Mouse (Mus musculus): ENCODE results near the gene Copz2.
"Not testable (repeated sequence)": the region's sequence is repeated elsewhere in the genome, so short reads cannot be mapped to it uniquely, and the experiment has no call there.

Copz2 gene

DNA sequence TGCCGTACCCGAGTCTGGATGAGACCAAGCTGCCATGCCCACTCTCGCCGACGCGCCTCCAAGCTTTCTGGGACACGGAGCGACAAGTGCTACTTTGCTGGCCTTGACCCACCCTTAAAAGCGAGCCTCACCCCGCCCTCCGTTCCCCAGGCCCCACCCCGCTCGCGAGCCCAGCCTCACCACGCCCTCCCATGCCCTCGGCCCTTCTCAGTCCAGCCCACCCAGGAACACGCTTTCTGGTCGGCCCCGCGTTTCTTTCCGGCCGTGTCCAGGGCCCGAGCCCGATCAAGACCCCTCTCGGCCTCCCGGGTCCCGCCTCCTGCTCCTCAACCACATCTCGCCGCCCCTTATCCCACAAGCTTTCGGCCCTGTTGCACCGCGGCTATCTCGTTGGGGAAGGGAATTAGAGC is 20.3 kb upstream of the Copz2 start:
- peak; percentile 82 for DNase-seq (ENCODE audit: low read depth)

DNA sequence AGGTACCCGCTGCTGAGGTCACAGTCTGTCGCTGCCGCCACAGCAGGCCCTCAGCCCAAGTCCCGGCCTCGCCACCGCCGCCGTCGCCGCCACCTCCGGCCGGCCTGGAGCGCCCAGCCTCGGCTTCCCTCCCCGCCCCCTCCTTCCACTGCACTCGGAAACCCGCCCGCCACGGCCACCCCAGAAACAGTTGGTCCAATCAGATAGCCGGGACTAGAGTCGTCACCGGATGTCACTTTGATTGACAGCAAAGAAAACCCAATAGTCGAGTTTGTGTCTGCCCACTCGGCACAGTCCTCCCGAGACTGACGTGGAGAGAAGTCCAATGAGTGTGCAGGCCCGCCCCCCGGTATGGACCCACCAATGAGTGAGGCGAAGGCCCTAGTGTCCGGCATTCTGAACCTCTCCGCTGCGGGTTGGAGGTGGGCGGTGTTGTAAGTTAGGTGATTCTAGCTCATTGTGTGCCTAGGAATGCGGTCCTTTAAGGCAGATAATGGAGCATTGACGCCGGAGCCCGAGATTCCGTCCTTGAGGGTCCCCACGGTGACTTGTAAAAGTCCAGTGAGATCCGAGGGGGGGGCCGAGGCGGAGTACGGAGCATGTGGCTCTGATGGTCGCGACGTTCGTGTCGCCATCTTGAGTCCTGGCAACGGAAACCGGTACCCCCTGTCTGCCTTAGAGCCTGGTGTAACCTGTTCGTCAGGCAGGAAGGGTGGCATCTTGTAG is 19.7 kb upstream of the Copz2 start, which contains the start of gene Nfe2l1:
Gene Nfe2l1 (minus strand): TSS at position 156 of the 726 bp plus-strand sequence.
- DNase-seq (ENCODE audit: low read depth) = peak; percentile 98

DNA sequence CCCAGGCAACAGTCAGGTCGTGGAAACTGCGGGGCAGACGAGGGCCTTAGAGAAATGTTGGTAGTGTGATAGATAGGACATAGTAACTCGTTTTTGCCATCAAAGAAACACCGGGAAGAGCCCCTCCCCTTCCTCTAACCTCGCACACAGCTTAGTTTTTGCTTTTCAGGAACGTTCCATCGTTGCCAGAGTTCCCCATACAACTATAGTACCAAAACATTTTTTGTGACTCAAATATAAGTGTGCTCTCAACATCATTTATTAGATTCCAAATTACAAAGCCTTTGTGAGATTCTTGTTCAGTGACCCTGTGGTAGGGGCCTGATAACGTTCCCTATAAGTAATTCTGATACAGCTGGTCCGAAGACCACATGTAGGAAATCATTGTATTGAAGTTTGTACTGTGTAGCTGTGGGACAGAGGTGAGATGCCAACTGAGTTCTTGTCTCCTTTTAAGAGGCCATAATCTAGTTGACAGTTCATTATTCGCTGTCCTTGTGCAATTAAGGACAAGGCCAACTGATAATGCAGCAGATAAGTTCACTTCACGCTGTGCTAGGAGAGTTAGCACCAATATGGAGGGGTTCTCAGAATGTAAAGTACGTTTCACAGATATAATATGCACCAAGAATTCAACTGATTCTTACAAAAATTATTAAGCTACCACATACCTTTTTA is 19.0 kb upstream of the Copz2 start:
- DNase-seq (ENCODE audit: low read depth) = no peak

DNA sequence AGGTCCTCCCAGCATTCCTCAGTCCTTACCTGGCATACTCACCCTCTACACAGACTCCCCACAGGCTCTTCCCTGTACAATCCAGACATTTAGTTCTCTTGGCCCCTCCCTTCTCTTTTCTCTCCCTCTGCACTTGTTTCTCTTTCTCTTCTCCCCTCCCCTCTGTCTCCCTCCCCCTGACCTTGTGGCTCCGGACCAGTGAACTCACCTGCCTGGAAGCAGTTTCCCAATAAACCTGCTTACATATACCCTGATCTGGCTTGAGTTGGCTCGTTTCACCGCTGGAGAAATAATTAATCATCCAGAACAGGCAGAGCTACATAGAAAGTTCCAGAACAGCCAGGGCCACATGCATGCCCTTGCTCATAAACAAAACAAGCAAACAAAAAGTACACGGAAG is 18.2 kb upstream of the Copz2 start:
- DNase-seq (ENCODE audit: low read depth) = no peak

DNA sequence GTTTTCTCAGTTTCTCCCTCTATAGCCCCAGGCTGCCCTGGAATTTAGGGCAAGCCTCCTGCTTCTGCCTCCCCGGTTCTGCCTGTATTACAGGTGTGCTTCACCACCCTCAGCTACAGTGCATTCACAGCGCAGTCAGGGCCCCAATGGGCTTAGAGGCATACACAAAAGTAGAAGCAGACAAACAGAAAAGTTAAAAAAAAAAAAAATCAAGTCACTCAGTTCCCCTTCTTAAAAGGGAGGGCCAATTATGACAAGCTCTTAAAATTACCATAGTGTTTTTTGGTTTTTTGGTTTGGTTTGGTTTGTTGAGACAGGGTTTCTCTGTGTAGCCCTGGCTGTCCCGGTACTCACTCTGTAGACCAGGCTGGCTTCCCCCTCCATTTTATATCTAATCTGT is 17.1 kb upstream of the Copz2 start:
- no peak for DNase-seq (ENCODE audit: low read depth)

DNA sequence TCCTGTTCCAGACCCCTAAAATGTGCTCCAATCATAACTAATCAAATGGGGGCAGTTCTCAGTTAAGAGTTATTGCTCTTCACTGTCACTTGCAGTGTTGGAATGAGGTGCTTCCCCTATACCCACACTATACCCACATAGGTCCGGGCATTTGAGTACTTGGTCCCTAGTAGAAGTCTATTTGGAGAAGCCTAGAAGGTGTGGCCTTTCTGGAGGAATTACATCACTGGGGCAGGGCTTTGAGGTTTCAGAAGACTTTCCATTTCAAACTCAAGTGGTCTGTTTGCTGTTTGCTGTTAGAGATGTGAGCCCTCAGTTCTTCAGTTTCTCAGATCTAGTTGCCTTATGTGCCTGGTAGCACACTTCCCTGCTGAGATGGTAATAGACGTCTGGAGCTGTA is 16.7 kb upstream of the Copz2 start:
- no peak for DNase-seq (ENCODE audit: low read depth)

DNA sequence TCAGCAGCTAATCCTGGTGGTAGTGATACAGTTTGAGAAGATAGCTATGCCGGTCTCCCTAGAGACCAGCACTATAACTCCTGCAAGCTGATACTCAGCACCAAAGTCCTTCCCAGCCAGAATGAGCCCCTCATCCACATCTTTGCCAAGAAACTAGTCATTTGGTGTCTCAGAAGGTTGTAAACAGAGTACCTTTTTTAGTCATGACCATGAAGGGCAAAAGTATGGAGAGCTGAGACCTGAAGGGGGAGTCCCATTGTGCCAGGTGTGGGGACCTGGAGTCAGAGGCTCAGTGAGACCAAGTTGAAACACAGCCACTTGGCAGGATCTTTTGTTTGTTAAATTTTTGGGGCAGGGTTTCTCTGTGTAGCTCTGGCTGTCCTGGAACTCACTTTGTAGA is 15.5 kb upstream of the Copz2 start:
- DNase-seq (ENCODE audit: low read depth) = no peak

DNA sequence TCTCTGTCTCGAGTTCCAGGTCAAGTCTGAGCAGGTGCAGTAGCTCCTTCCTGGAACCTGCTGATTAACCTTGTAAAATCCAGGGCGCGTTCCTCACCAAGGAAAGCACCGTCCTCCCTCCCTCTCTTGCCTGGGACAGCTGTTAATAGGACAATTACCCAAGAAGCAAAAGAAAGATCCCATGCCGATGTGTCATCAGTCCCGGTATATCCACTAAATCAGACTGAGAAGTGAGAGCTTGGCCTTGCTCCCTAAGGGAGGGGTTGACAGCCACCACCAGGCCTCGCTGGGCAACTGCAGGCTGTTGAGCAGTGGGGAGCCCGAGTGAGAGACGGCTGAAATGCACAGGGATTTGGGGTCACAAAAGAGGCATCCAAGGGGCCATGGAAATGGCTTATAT is 12.4 kb upstream of the Copz2 start:
- peak; percentile 74 for DNase-seq (ENCODE audit: low read depth)

DNA sequence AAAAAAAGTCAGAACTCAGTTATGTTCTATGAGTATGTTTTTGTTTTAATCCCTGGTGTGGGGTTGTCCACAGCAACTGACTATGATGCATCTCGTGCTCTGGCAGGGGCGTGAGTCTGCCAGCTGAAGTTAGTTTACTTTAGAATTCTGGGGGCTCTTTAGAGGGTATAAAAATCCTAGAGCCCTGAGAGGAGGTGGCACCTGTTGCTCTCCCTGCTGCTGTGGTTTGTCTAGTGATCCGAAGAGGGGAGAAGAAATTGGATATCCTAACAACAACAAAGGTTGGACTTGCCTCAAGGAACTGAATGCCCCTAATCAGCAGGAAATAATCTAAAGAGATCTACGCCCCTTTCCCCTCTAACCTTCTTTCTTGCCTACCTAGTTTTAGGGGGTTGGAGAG is 11.3 kb upstream of the Copz2 start:
- no peak for DNase-seq (ENCODE audit: low read depth)

DNA sequence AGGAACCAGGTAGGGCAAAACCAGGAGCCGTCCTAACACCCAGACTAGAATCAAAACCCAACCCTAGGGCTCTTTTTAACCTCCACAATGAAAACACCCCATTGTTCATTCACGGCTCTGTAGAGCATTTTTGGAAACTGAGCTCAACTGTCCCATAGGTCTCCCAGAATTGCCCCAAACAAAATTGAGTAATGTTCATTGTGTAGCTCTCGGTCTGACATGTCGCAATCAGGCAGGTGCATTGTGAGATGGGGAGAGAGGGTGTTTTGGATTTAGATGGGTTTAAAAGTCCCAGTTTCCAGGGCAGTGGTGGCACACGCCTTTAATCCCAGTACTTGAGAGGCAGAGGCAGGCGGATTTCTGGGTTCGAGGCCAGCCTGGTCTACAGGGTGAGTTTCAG is 10.2 kb upstream of the Copz2 start:
- DNase-seq (ENCODE audit: low read depth) = no peak

DNA sequence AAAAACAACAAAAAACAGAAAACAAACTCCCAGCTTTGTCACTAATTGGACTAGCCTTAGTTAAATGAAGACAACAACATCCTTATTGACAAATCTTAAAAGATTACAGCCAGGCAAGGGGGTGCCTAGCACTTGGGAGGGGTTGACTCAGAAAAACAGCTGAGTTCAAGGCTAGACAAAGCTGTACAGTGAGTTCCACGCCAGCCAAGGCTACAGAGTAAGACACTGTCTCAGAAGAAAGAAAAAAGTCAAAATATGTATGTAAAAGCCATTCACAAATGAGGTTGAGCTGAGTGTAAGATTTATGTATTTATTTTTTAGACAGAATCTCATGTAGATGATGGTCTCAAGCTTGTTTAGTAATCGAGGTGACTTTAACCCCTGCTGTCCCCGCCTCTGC is 9.8 kb upstream of the Copz2 start:
- DNase-seq (ENCODE audit: low read depth) = no peak

DNA sequence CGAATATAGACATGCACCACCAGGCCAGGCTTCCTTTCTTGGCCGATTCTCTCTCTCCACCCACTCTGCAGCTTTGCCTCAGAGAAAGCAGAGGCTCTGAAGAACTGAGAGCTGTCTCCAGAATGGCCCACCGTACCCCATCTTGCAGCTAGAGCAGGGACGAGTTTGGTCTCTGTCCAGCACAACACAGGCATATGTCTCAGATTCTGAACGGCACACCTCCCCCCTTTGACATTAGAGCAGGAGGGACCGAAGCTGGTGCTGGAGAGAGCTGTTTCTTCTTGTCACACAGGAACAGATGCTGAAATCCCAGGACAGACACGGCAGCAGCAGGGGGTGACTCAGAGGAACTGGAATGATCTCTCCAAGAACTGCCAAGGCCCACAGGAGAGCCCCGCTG is 9.4 kb upstream of the Copz2 start:
- DNase-seq (ENCODE audit: low read depth) = peak; percentile 67

DNA sequence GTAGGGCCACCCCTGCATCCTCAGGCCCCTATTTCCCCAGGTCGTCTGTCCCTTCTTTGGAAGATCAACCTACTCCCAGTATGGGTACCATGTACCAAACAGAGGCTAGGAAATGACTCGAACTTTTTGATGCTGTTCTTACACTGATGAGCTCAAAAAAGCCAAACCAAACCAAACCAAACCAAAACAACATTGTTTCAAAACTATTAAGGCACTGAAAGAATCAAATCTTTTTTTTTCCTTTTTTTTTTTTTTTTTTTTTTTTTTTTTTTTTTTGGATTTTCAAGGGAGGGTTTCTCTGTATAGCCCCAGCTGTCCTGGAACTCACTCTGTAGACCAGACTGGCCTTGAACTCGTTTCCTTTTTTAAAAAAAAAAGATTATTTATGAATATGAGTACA is 6.0 kb upstream of the Copz2 start:
- no peak for DNase-seq (ENCODE audit: low read depth)

DNA sequence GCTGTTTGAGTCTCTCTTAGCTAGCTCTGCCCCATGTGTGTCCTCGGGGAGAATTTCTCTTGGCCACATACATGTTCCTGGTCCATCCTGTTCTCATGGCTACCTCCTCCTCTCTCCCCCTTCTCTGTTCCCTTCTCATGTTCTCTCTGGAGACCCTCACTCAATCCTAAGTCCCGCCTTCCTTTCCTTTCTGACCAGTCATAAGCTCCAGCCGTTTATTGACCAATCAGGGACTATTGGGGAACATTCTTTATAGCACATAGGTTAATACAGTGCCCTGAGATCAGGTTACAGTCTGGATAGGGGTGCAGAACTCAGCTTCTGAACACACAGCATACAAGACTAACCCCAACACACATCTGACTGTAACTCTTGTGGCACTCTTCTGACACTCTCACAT is 2.4 kb upstream of the Copz2 start:
- no peak for DNase-seq (ENCODE audit: low read depth)

DNA sequence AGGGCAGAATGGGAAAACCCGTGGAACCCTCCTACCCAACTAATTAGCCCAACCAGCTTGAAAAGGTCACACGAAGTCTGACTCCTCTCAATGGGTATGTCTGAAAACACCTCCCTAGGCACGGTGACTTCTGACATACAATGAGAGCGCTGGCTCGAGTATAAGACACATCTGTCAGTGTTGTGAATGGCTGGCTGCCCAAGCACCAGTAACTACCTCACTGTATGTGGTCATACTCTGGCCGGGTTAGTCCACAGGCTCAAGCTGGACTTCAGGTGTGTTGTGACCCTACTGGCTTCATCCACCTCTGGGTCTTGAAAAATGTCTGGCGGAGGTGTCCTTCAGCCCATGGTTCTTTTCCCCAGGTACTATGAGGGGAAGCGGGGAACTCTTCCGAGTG is 976 bp upstream of the Copz2 start:
- DNase-seq (ENCODE audit: low read depth) = no peak

DNA sequence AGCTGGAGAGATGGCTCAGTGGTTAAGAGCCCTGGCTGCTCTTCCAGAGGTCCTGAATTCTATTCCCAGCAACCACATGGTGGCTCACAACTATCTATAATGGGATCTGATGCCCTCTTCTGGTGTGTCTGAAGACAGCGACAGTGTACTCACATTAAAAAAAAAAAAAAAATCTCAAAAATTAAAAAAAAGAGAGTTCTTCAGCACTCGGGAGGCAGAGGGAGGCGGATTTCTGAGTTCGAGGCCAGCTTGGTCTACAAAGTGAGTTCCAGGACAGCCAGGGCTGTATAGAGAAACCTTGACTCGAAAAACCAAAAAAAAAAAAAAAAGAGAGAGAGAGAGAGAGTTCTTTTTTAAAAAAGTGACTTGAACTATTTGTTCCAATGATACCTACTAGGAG is 525 bp upstream of the Copz2 start:
- DNase-seq (ENCODE audit: low read depth) = not testable (repeated sequence)

DNA sequence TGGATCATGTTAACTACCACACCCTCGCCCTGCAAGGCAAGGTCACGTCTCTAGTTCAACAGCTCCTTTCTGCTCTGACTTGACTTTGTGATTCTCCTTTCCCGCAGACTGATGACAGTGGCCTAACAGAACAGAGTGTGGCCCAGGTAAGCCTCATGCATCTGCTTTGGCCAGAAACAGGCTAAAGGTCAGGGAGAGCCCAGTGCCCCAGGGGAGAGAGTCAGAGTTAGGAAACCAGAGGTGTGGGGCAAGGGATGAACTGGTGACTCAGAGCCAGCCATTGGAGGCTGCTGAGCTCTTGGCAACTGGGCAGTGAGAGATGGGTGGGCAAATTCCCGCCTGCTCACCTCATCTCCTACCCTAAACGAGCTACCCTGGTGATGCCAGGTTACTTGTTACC is 7.8 kb downstream of the Copz2 start:
- DNase-seq (ENCODE audit: low read depth) = peak; percentile 34

DNA sequence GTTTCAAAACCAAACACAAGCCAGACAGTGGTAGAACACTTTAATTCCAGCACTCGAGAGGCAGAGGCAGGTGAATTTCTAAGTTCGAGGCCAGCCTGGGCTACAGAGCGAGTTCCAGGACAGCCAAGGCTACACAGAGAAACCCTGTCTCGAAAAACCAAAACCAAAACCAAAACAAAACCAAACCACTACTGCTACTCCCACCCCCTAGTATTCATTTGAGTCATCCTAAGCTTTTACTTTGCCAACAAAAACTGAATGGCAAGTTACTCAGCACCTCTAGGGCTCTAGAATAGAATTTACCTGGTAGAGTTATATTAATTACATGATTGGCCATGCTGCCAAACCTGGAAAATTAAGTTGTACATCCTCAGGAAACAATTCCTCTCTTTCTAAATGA is 10.0 kb downstream of the Copz2 start:
- DNase-seq (ENCODE audit: low read depth) = peak; percentile 49

DNA sequence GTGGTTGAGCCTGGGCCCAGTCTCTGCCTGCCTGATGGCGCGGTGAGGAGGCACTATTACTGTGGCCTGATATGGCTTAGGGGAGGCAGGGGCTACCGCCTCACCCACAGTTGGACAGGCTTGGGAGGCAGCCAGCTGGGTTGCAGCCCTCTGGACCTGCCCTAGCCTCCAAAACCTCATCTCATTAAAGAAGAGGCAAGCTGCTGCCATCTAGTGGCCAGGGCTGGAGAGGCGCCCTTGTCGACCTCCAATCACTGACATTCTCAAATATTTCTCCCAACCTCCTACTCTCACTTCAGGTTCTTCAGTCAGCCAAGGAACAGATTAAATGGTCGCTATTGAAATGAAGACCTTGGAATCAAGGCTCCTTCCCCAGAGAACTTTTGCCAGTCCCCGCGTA is 10.9 kb downstream of the Copz2 start:
- DNase-seq (ENCODE audit: low read depth) = peak; percentile 94

DNA sequence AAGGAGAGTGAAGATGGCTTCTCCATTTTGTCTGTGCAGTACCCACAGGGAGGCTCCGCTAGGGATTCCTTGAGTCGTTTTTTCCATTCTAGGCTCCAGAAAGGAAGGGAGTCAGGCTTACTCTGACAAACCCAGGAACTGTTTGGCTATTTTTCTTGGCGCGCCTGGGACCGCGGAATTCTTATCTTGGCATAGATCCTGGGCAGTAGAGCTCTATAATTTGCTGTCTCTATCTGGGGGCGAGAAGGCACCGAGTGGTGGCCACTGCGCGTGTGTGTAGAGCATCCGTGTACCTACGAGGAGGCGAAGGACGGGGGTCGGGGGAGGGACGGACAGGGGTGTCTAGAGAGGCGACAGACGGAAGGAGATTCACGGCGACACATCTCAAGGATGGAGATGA is 11.8 kb downstream of the Copz2 start:
- DNase-seq (ENCODE audit: low read depth) = peak; percentile 94

DNA sequence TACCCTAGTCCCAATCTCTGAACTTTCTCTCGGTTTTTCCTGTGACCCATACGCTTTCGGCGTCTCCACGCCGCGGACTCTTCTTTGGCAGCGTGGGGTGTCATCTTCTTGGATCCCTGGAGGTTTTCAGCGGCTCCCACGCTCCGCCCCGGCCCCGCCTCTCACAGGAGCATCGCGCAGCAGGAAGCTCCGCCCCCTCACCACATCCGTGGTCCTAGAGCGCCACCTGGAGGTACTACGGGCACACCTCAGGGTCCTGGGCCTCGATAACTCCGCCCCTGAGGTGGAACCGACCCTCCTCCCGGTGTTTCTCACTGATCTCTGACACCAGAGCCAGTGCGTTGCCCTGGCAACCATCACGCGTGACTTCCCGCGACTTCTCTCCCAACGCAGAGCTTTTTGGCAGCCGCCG is 12.2 kb downstream of the Copz2 start:
- peak; percentile 97 for DNase-seq (ENCODE audit: low read depth)

DNA sequence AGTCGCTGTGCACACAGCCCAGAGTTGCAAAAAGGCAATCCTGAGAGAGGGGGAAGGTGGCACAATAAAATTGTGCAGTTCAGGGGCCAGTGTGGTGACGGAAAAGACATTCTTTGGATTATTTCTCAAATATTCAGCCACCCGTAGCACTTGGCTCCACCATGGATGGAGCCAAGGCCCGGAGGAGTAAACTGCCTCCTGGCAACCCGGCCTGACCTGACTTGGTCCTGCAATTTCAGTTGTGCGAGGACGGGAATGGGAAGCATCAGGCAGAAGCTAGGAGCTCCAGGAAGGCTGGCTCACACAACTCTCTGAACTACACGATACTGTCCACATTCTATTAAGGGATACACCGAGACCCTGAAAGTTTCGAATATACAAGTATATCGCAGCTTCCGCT is 12.9 kb downstream of the Copz2 start:
- DNase-seq (ENCODE audit: low read depth) = peak; percentile 17

DNA sequence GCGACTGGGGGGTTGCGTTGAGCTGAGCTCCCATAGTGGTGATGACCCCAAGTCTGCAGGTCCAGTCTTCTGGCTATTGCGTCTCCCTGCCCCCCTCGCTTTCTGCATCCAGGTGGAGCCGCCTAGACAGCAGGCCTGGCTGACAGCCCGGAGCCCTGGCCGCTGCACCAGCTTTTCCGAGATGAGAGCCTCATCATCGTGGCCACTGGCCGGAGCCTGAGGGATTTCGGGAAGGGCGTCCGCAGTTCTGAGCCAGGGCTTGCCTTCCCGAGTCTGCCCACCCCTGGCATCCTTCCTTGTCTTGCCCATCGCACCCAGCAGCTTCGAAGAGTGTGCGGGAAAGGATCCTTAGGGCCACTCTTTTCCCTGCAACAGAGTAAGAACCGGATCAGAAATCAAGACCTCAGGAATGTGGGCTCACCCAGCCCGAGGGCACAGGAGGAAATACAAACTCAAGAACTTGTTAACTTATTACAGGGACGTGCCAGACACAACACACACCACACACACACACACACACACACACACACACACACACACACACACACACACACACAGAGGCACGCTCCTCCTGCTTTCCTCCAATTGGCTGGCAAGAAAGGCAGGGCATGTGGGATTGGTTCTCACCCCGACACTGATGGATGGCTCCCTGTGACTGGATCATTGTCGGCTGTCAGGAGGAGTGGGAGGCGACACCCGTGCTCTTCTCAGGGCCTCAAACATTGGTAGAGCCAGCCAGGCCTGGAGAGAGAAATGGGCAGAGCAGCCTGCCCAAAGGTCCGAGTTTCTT is 13.7 kb downstream of the Copz2 start:
- peak; percentile 83 for DNase-seq (ENCODE audit: low read depth)

All from NIH3T3 (cell line).